Mouse (Mus musculus): ENCODE data around the gene Ms4a4a.

GRCm38 (mm10) chr19:11360106-11360505 is 15.2 kb upstream of the Ms4a4a start:
- TF ChIP-seq GATA1 (IDR thresholded peaks at IDR 0.05; ENCODE audit: low read length) (no peak), TAL1 (IDR thresholded peaks at IDR 0.05; ENCODE audit: low read length) (no peak)
